Mouse (Mus musculus) erythroblast, embryonic 14.5 days (primary cell): ENCODE results near the gene Hemk1.

Source experiments
- GATA1 ChIP-seq: IDR thresholded peaks from 2 replicates; pipeline ENCODE4 v1.6.1; 2012; ENCODE audit warnings: low read length, inconsistent platforms, mixed read lengths
- TAL1 ChIP-seq: IDR thresholded peaks from 3 replicates; pipeline ENCODE4 v1.6.1; 2012; ENCODE audit warnings: low read length, inconsistent platforms, mixed read lengths

DNA sequence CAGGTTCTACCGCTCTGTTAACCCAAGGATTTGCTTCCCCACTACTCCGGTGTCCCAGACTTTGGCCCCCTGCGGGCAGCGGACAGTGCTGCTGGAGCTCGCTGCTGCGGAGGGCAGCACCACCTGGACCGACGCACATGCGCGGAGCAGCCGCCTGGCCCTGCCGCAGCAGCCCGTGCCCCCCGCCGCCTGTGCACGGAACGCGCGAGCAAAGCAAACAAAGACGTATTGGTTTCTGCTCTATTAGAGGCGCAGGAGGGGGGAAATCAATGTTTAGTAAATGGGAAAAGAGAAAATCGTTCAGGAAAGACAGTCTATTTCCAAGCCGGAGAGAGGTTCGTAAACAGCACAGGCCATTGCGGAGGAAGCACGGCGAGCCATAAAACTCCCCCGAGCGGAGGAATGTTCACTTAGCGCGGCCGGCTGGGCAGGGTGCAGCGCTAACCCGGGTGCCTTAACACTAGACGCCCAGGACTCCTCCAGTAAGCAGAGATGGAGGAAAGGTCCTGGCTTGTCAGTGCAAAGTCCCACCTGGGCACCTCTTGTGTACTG lies 39.9 kb upstream of the Hemk1 start:
- TF ChIP-seq GATA1 (no peak), TAL1 (no peak)
